Mouse (Mus musculus) induced T-regulatory cell, adult 2 months (primary cell): ENCODE measurements around the gene Tubb4b.
A peak's percentile ranks its signal among the peaks of the same experiment; 100 is the strongest.

Source experiments
- DNase-seq: peaks from one replicate; pipeline ENCODE4 v3.0.0-alpha.2; 2012; ENCODE audit warnings: low read depth

Tubb4b gene

DNA sequence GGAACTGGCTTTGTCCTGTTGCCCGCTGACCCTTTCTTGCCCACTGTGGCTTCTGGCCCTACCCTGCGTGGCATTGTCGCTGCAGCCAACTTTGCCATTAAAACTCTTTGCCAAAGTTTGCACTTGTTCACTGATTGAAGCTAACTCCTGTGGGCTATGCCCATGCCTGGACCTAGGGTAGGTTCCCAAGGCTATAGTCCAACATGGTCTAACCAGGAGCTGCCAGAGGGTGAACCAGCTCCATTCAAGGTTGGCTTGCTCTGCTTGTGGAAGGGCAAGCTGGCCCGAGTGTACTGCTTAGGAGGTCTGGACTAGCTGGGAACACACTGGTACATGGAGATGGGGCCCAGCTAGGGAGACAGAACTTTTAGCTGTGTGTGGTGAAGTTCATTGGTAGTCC lies 19.6 kb upstream of the Tubb4b start:
- no peak for DNase-seq

DNA sequence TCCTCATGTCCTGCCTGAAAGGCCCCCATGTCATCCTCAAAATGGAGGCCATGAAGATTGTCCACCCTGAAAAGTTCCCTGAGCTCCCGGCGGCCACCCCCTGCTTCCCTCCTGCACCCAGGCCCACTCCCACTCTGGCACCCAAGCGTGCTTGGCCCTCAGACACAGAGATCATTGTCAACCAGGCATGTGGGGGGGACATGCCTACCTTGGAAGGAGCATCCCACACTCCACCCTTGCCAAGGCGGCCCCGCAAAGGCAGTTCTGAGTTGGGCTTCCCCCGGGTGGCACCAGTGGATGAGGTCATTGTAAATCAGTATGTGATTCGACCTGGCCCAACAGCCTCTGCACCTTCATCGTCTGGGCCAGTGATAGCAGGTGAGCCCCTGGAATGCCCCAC lies 18.8 kb upstream of the Tubb4b start:
- no peak for DNase-seq

- DNase-seq = peak; percentile 67
Measured at GRCm38 (mm10) chr2:25242101-25242506, 17.6 kb upstream of the Tubb4b start, which contains the start of the genes Rnf208 and Cysrt1. Gene Rnf208 (plus strand): TSS chr2:25242255. Gene Cysrt1 (minus strand): TSS chr2:25242452.

GRCm38 (mm10) chr2:25241438-25241775 lies 16.9 kb upstream of the Tubb4b start:
- DNase-seq = peak; percentile 60

- DNase-seq = peak; percentile 81
Measured at GRCm38 (mm10) chr2:25240723-25241437, 16.4 kb upstream of the Tubb4b start.

GRCm38 (mm10) chr2:25240310-25240709 lies 15.8 kb upstream of the Tubb4b start:
- no peak for DNase-seq

DNA sequence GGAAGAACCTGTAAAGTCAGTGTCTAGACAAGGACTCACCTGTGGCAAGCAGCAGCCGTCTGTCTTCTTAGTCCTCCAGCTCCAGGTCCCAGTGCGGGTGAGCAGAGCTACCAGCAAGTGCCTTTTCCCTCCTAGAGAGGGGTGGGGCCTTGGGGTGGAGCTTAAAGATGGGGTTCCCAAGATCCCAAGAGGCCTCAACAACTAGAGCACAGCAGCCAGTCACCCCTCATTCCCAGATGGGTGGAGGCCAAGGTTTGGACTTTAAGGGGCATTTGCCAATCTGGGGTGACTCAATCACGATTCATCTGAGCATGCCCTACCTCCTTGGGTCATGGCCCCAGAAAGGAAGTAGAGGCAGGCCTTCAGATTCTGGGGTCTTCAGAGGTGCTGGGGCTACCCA lies 15.3 kb upstream of the Tubb4b start:
- no peak for DNase-seq

GRCm38 (mm10) chr2:25238106-25238505 lies 13.6 kb upstream of the Tubb4b start:
- no peak for DNase-seq

DNA sequence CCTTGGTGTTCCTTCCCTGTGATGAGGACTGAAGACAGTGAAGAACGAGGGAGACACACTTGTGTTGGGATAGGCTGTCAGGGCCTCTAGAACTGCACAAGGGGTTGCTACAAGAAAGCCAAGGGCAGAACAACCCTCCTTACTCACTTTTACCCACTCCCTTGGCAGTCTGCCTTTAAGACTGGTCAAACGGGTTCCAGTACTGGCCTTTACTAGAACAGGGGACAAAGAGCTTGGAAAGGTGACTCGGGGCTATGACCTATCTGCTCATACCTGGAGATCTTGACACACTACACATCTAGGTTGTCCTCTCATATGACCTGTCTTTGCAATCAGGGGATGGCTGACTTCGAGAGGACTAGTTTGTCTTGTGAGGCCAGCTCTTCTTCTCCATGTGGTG lies 13.0 kb upstream of the Tubb4b start:
- DNase-seq = no peak

DNA sequence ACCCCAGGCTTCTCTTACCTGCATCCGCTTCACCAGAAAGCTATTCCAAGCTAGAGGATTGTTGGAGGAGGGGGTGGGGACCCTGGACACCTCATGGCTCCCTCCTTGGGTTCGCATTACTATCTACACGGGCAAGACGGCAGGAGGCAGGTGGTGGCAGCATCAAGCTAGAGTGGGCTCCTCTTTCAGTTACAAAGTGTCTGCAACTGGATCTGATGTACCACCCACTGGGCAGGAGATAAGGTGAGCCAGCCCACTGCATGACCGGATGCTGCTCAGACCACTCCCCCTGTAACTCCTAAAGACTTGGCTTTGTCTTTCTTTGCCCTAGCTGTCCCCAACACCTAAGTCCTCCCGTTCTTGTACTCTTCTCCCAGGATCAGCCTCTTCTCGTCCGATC lies 12.1 kb upstream of the Tubb4b start, which contains the start of gene Rnf224:
Gene Rnf224 (minus strand): TSS at position 174 of the 400 bp plus-strand sequence.
- DNase-seq = no peak

- DNase-seq = no peak
Measured at GRCm38 (mm10) chr2:25234551-25235220, 10.2 kb upstream of the Tubb4b start.

DNA sequence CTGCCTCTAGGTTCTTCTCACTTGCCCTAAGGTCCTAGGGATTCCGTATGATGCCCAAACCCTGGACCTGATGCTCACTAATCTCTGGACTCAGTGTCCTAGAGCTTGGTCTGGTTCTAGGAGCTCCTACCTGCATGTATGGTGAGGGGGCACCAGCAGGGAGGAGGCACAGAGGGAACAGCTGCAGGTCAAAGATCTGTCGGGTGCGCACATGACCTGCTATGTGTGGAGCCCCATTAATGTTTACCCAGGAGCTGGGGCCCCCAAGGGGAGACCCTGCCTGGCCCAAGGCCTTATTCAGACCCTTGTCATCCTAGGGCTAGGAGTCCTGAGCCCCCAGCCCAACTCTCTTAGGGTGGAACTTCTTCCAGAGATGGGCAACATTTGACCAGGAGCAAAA lies 9.5 kb upstream of the Tubb4b start, which contains the start of gene Slc34a3:
Gene Slc34a3 (minus strand): TSS at position 315 of the 400 bp plus-strand sequence.
- DNase-seq = no peak

DNA sequence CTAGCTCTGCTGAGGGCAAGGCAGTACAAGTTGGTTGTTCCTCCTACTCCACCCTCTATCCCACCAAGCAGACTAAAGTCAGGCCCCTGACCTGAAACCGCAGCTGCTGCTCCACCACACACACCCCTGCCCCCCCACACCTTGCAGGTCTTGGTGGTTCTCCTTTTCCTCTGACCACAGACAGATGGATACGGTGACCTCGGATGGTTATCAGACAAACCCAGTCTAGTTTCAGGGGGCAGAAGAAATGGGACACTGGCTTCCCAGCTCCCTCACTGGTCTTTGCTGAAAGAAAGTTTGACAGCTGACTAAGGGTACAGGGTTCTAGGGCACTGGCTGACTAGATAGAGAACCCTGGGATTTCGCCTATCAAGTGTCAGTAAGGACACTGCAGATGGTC lies 8.9 kb upstream of the Tubb4b start:
- no peak for DNase-seq

GRCm38 (mm10) chr2:25231038-25231437 lies 6.5 kb upstream of the Tubb4b start:
- no peak for DNase-seq

DNA sequence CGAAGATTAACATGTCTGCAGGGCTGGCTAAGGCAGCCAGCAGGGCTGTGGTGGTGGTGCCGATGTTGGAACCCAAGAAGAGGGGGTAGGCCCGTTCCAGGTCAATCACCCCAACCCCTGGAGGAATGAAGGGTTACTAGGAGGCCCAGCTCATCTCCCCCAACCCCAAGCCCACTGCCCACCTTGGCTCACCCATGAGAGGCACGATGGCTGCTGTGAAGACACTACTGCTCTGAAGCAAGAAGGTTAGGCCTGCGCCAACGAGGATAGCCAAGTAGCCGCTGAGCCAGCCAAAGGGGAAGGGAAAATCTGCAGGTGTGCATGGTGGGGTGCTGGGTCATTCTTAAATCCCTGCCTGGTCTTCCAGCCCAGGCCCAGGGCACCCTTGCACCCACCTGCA lies 6.1 kb upstream of the Tubb4b start:
- DNase-seq = no peak

GRCm38 (mm10) chr2:25229582-25229981 lies 5.1 kb upstream of the Tubb4b start:
- DNase-seq = no peak

DNA sequence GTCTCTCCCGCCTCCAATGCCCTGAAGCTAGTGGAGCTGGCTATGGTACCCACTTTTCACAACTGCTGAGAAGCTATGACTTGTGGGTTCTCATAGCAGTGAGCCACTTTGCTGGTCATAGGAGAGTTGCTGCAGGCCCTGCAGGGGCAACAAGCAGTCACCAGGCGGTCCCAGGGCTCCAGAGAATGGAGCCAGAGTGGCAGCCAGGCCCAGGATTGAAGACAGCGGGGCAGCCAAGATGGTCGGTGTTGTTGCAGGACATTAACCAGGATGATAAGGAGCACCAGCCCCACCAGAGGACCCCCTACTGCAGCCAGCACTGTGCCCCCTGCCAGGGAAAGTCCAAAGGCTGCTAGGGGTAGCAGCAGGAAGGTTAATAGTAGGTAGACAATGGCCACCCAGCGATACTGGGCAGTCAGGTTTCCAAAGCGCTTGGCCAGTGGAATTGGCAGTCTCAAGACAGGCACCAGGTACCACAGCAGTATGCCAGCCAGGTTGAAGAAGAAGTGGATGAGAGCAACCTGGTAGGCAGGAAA lies 4.6 kb upstream of the Tubb4b start:
- DNase-seq = no peak

DNA sequence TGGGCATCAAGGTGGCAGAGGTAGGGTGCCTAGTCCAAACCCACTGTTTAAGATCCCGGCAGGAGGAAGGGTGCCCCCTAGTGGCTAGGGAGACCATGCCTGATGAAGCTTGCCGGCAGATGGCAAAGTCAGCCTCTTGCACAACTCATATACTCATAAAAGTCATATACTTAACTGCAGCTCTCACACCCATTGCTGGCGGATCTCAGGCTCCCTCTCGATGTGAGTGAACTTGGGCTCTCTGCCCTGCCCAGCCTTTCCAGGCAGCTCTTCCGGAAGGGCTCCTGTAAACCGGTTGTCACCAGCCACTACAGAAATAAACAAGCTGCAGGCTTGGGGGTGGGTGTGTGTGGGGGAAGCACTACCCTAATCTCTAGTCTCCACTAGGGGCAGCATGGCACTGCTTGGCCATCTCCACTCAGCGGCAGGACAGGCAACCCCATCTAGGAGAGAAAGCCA lies 4.0 kb upstream of the Tubb4b start:
- DNase-seq = peak; percentile 95

- no peak for DNase-seq
Measured at GRCm38 (mm10) chr2:25227406-25227805, 2.9 kb upstream of the Tubb4b start.

- no peak for DNase-seq
Measured at GRCm38 (mm10) chr2:25226864-25227263, 2.4 kb upstream of the Tubb4b start.

- peak; percentile 23 for DNase-seq
Measured at GRCm38 (mm10) chr2:25225811-25226379, 1.4 kb upstream of the Tubb4b start.
